Mouse (Mus musculus): ENCODE data around the gene Tnfsf14.

Tnfsf14 gene

DNA sequence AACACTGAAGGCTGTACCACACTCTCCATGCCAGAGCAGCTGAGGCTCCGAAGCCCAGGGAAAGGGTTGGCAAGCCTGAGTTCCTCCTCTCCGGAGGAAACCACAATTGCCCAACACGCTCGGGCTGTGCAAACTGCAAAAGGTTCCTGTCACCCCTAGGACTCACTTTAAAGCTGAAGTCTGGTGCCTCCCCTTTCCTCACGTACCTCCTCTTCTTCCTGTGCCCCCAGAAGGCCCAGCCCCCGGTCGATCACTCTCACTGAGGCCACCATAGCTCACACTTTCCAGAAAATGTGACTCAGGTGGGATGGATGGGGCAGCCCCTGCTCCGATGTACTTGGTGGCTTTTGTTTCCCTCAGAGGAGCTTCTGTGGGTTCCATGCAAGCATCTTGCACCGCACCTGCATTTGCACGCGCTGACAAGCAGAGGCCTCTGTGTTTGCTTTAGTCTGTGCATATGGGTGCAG, at the start of gene Tnfsf14:
Gene Tnfsf14, minus strand, starts transcription at position 137 of the 467 bp plus-strand sequence.
- TF ChIP-seq CTCF (conservative IDR thresholded peaks at IDR 0.05; ENCODE audit: low read length) (no peak), NANOG (IDR thresholded peaks at IDR 0.05; ENCODE audit: borderline replicate concordance, low read length) (no peak), POU5F1 (IDR thresholded peaks at IDR 0.05; ENCODE audit: borderline replicate concordance, low read length) (no peak)
- Histone ChIP-seq H3K36me3 (ENCODE audit: insufficient read depth, low read length) (no peaks in the 10 kb centered on the region), H3K4me1 (replicated peaks; ENCODE audit: low read depth, low read length) (0 out of 2 replicates have a peak, but pooled peaks cover 3% of the 10 kb centered on the region), H3K4me3 (replicated peaks; ENCODE audit: low read length) (no peak within 1 kb of the TSS), H3K9me3 (ENCODE audit: low read length) (no peaks in the 10 kb centered on the region), H3K27me3 (ENCODE audit: insufficient read depth, low read length) (peaks cover 12% of the 10 kb centered on the region)

DNA sequence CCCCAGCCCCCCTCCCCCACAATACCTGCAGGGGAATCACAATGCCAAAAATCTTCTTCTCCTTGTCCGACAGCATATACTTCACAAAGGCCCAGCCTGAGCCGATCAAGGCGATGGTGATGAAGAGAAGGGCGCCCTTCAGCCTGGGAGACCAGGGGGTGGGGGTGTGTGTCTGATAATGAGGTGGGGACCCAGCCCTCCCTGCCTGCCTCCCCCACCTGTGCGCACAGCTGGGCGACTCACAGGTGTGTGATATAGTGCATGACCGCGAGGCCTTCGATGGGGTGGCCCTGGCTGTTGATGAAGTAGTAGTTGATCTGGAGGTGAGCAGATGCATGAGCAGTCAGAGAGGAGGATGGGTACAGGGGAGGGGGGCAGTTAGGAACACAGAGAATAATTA, 43.2 kb upstream of the Tnfsf14 start:
- TF ChIP-seq CTCF (conservative IDR thresholded peaks at IDR 0.05; ENCODE audit: low read length) (no peak), POU5F1 (IDR thresholded peaks at IDR 0.05; ENCODE audit: borderline replicate concordance, low read length) (no peak), NANOG (IDR thresholded peaks at IDR 0.05; ENCODE audit: borderline replicate concordance, low read length) (no peak)
- Histone ChIP-seq H3K4me3 (replicated peaks; ENCODE audit: low read length) (no peak overlapping the region), H3K4me1 (replicated peaks; ENCODE audit: low read depth, low read length) (peaks cover 14% of the 10 kb centered on the region), H3K27me3 (ENCODE audit: insufficient read depth, low read length) (no peaks in the 10 kb centered on the region), H3K36me3 (ENCODE audit: insufficient read depth, low read length) (peaks cover 46% of the 10 kb centered on the region), H3K9me3 (ENCODE audit: low read length) (no peaks in the 10 kb centered on the region)

DNA sequence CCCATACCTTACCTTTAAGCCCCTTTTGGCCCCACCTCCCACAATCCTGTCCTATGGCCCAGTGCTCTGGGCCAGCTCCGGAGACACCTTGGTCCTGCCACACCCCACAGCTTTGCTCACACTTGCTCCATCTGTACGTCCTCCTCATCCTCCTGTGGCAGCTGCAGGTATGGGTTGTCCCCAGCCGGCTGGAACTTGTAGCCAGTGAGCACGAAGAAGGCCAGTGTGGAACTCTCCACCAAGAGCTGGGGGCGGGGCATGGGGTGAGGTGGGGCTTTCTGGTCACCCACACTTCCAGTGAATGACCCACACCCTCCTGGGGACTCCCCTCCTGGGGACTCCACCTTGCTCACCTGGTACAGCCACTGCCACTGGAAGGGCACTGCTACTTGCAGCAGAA, 41.8 kb upstream of the Tnfsf14 start:
- Histone ChIP-seq H3K27me3 (ENCODE audit: insufficient read depth, low read length) (no peaks in the 10 kb centered on the region), H3K4me3 (replicated peaks; ENCODE audit: low read length) (no peak overlapping the region), H3K4me1 (replicated peaks; ENCODE audit: low read depth, low read length) (peaks cover 14% of the 10 kb centered on the region), H3K36me3 (ENCODE audit: insufficient read depth, low read length) (peaks cover 38% of the 10 kb centered on the region), H3K9me3 (ENCODE audit: low read length) (no peaks in the 10 kb centered on the region)
- TF ChIP-seq POU5F1 (IDR thresholded peaks at IDR 0.05; ENCODE audit: borderline replicate concordance, low read length) (no peak), CTCF (conservative IDR thresholded peaks at IDR 0.05; ENCODE audit: low read length) (no peak), NANOG (IDR thresholded peaks at IDR 0.05; ENCODE audit: borderline replicate concordance, low read length) (no peak)

DNA sequence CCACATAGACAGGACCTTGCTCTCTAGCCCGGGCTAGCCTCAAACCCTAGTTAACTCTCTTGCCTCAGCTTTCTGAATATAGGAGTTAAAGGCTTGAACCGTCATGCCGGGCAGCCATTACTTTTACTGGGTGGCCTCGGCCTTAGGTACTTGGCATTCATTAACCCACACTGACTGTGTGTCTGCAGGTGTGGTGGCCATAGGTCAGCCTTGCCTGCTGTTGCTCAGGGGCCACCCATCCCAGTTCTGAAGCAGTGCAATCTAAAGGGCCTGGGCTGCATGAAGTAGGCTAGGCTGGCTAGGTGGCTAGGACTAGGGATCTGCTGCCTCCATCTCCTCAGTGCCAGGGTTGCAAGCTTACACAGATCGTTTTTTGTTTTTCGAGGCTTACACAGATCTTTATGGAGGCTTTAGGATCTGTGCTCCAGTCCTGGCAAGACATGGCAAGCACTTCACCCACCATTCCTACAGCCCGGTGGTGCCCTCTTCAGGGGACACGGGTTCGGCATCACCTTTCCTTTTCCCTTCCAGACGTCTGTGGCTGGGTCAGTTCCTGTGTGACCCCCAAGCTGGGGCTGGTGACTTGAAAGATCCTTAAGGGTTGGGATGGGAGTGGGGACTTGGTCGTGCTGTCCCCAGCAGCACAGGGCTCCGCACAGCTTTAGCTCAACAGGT, 40.4 kb upstream of the Tnfsf14 start:
- no peak overlapping the region for H3K4me3 ChIP-seq (replicated peaks; ENCODE audit: low read length)
- H3K36me3 ChIP-seq (ENCODE audit: insufficient read depth, low read length), result peaks cover 38% of the 10 kb centered on the region
- no peaks in the 10 kb centered on the region for H3K9me3 ChIP-seq (ENCODE audit: low read length)
- peaks cover 14% of the 10 kb centered on the region for H3K4me1 ChIP-seq (replicated peaks; ENCODE audit: low read depth, low read length)
- TF ChIP-seq CTCF (conservative IDR thresholded peaks at IDR 0.05; ENCODE audit: low read length), result no peak
- TF ChIP-seq NANOG (IDR thresholded peaks at IDR 0.05; ENCODE audit: borderline replicate concordance, low read length), result no peak
- TF ChIP-seq POU5F1 (IDR thresholded peaks at IDR 0.05; ENCODE audit: borderline replicate concordance, low read length), result no peak
- no peaks in the 10 kb centered on the region for H3K27me3 ChIP-seq (ENCODE audit: insufficient read depth, low read length)

DNA sequence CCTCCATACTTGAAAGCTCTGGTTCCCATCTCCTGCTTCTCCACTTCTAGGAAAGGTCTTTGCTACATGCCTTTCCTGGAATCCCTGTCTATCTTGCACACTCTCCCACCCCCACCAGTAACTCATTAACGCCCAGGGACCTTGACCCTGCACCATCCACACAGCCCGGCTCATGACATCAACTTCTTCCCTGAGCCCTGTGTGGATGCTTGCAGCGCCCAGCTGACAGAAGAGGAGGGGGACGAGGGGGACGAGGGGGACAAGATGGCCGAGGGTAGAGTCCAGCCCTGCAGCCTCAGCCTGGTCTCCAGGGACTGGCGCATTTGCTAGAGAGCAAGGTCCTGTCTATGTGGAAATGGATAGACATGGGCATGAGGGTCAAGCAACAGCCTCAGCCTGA, 39.1 kb upstream of the Tnfsf14 start:
- H3K36me3 ChIP-seq (ENCODE audit: insufficient read depth, low read length), result peaks cover 36% of the 10 kb centered on the region
- no peak overlapping the region for H3K4me3 ChIP-seq (replicated peaks; ENCODE audit: low read length)
- TF ChIP-seq CTCF (conservative IDR thresholded peaks at IDR 0.05; ENCODE audit: low read length), result no peak
- no peak for TF ChIP-seq POU5F1 (IDR thresholded peaks at IDR 0.05; ENCODE audit: borderline replicate concordance, low read length)
- TF ChIP-seq NANOG (IDR thresholded peaks at IDR 0.05; ENCODE audit: borderline replicate concordance, low read length), result no peak
- H3K9me3 ChIP-seq (ENCODE audit: low read length), result no peaks in the 10 kb centered on the region
- H3K27me3 ChIP-seq (ENCODE audit: insufficient read depth, low read length), result peaks cover 6% of the 10 kb centered on the region; the same call in 1 of the 2 replicates
- peaks cover 14% of the 10 kb centered on the region for H3K4me1 ChIP-seq (replicated peaks; ENCODE audit: low read depth, low read length)

DNA sequence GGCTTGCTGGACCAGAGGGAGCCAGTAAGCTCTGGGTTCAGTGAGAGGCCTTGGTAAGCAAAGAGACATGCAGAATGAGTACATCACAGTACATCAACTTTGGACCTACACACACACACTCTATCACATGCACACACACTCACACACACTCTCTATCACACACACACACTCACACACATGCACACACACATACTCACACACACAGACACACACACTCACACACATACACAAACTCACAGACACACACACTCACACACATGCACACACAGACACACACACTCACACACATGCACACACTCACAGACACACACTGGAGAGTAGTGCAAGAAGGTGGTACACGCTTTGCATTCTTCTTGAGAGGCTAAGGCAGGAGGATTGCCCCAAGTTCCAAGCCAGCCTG, 38.2 kb upstream of the Tnfsf14 start:
- no peak for TF ChIP-seq POU5F1 (IDR thresholded peaks at IDR 0.05; ENCODE audit: borderline replicate concordance, low read length)
- TF ChIP-seq NANOG (IDR thresholded peaks at IDR 0.05; ENCODE audit: borderline replicate concordance, low read length), result no peak
- no peak for TF ChIP-seq CTCF (conservative IDR thresholded peaks at IDR 0.05; ENCODE audit: low read length)

DNA sequence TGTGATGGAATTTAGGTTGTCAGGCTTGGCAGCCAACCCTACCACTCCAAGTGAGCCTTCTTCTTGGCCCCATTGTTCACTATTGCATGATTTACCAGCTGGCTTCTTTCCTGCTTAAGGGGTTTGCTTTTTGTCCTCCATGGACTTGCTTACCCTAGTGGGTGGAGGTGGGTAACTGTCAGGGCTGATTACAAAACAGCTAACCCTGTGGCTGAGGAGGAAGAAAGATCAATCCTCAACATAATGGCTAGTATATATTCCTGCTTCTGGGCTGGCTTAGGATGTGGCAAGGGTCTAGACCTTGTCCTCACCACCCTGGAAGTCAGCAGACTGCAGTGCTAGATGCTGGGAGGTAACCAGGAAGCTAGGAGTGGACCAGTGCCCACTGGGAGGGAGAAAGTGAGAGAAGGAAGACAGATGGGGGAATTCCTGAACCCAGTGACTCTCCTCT, 37.4 kb upstream of the Tnfsf14 start:
- H3K27me3 ChIP-seq (ENCODE audit: insufficient read depth, low read length), result peaks cover 20% of the 10 kb centered on the region
- no peaks in the 10 kb centered on the region for H3K9me3 ChIP-seq (ENCODE audit: low read length)
- TF ChIP-seq NANOG (IDR thresholded peaks at IDR 0.05; ENCODE audit: borderline replicate concordance, low read length), result no peak
- peaks cover 19% of the 10 kb centered on the region for H3K36me3 ChIP-seq (ENCODE audit: insufficient read depth, low read length)
- no peak overlapping the region for H3K4me3 ChIP-seq (replicated peaks; ENCODE audit: low read length)
- H3K4me1 ChIP-seq (replicated peaks; ENCODE audit: low read depth, low read length), result peaks cover 14% of the 10 kb centered on the region

More for the DNA sequence above, 38.2 kb upstream of the Tnfsf14 start:
- Histone ChIP-seq H3K4me1 (replicated peaks; ENCODE audit: low read depth, low read length) (peaks cover 14% of the 10 kb centered on the region), H3K9me3 (ENCODE audit: low read length) (no peaks in the 10 kb centered on the region), H3K27me3 (ENCODE audit: insufficient read depth, low read length) (peaks cover 12% of the 10 kb centered on the region), H3K36me3 (ENCODE audit: insufficient read depth, low read length) (peaks cover 28% of the 10 kb centered on the region), H3K4me3 (replicated peaks; ENCODE audit: low read length) (no peak overlapping the region)

DNA sequence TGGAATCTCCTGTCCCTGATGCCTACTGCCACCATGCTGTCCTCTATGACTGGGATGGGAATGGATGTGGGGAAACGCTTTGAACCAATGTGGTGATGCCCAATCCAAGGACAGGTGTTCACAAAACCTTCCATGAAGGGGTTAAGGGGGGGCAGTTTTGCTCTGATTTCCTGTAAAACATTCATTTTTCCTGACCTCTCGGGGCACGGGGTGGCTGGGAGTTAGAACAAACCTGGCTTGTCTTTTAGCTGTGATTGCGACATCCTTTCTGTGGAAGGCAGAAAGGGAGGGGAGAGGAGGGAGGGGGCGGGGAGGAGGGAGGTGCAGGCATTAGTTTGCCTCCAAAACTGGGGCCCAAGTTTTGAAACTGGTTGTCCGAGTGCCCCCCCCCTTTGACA, 36.8 kb upstream of the Tnfsf14 start:
- TF ChIP-seq CTCF (conservative IDR thresholded peaks at IDR 0.05; ENCODE audit: low read length) (no peak), NANOG (IDR thresholded peaks at IDR 0.05; ENCODE audit: borderline replicate concordance, low read length) (no peak), POU5F1 (IDR thresholded peaks at IDR 0.05; ENCODE audit: borderline replicate concordance, low read length) (no peak)
- H3K4me1 ChIP-seq (replicated peaks; ENCODE audit: low read depth, low read length), result peaks cover 11% of the 10 kb centered on the region
- H3K9me3 ChIP-seq (ENCODE audit: low read length), result no peaks in the 10 kb centered on the region
- peaks cover 13% of the 10 kb centered on the region for H3K36me3 ChIP-seq (ENCODE audit: insufficient read depth, low read length)
- H3K4me3 ChIP-seq (replicated peaks; ENCODE audit: low read length), result no peak overlapping the region
- peaks cover 26% of the 10 kb centered on the region for H3K27me3 ChIP-seq (ENCODE audit: insufficient read depth, low read length)
